Mouse (Mus musculus): ENCODE data around the gene Cebpg.
A peak's percentile ranks its signal among the peaks of the same experiment; 100 is the strongest.

Gene Cebpg

DNA sequence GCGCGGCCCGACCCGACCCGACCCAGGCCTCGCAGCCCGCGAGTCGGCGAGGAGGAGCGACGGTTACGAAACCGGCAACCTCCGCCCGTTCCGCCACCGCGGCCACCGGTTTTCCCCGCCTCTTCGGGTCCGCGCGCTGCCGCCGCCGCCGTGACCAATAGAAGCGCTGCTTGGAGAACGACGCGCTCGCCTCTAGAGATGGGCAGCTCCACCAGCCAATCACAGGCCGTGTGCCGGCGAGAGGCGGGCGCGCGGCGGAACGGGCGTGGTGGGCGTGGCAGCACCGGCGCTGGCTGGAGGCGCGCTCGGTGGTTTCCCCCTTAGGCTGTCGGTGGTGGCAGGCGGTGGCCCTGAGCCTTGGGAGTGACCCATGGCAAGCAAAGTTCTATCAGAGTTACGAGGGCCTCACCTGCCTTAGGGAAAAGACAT, at the start of gene Cebpg:
TSS of gene Cebpg (minus strand) at position 138 of the 429 bp plus-strand sequence.
- peak; percentile 97 for DNase-seq (ENCODE audit: low spot score)

DNA sequence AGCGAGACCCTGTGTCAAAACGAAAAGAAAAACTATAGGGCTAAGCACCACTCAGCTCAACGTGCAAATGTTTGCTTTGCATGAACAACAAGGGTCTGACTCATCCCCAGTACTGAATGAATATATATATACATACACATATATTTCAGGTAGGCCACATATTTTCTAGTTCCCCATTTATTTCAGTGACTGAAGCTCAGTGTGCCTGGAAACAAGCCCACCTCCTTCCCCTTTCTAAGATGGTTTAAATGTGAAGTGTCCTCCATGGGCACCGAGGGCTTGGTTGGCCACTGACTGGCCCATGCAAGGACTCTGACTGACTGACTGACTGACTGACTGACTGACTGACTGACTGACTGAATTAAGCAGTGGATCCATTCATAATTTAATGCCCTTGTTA, 43.2 kb upstream of the Cebpg start:
- no peak for DNase-seq (ENCODE audit: low spot score)

DNA sequence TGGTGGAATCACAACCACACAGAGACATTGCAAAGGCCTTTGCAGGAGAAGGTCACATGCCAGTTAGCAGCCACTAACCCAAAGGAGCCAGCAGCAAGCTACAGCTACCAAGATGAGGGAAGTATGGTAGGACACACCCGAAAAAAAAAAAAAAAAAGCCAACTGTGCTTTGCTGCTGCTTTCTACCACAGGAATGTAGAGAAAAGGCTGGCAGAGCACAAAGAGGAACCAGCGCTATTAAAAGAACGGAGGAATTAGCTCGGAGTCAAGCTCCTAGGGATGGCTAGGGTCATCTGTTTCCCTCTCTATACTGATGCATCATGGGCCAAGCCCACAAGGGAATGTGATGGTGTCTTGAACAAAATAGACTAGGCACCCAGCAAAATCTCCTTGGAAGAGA, 42.4 kb upstream of the Cebpg start:
- DNase-seq (ENCODE audit: low spot score) = no peak

DNA sequence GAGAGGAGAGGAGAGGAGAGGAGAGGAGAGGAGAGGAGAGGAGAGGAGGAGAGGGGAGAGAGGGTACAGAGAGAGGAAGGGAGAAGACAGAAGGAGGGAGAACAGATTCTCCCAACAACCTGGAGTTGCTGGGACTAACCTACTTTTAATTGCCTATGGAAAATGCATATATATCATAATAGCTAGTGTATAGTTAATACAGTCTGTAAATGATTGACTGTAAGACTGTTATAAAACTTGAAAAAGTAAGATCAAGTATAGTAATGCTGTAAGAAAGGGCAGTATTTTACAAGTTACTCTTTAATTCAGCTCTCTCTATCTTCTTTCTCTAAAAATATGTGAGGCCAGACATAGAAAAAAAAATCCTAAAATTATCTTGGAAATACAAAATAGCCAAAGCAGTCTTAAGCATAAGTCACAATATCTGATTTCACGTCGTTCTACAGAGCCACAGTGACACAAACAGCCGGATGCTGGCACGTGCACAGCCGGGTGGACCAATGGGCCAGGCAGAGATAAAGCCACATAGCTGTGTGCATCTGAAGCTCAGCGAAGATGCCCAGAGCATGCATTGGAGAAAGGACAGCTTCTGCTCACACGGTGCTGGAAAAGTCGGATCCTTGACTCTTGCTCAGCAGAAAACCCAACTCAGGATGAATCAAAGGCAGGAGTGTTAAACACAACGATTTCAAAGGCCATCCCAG, 38.8 kb upstream of the Cebpg start:
- no peak for DNase-seq (ENCODE audit: low spot score)

DNA sequence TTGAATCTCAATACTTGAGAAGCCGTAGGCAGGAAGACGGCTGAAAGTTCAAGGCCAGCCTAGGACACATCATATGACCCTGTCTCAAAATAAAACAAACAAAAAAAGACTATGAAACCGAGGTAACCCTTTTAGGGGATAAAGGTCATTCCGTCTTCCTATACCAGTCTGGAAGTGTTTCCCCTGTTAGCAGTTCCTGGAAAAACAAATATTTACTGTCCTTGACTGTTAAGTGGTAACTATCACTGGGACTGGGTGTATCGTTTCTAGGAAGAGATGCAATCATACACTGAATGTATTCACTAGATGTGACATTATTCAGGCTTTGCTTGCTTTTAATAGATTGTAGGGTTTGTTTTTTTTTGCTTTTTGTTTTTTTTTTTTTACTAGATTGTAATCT, 34.2 kb upstream of the Cebpg start:
- no peak for DNase-seq (ENCODE audit: low spot score)

DNA sequence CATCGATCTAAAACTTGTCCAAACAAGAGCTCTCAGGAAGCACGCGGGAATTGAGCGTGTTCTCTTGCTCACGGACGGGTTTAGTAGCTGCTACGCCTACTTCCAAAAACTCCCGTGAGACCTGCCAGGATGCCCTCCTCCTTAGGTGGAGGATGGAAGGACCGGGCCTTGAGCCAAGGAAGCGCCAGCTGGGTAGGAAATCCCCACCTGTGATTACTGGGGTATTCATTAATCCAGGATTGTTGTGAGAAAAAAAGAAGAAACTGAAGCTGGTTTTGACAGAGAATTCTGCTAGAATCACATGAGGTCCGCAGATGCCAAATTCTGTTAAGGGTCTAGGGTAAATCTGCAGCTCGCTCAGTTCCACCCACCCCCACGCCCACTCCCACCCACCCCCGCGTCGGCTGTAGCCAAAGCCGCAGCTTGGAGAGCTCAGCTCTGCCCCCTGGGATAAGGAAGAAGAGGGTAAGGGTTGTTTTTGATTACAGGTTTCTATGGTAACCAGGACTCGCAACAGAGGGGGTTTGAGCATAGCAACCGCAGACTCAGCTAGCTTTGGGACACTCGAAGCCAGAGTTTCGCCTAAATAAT, 30.0 kb upstream of the Cebpg start:
- DNase-seq (ENCODE audit: low spot score) = peak; percentile 66

DNA sequence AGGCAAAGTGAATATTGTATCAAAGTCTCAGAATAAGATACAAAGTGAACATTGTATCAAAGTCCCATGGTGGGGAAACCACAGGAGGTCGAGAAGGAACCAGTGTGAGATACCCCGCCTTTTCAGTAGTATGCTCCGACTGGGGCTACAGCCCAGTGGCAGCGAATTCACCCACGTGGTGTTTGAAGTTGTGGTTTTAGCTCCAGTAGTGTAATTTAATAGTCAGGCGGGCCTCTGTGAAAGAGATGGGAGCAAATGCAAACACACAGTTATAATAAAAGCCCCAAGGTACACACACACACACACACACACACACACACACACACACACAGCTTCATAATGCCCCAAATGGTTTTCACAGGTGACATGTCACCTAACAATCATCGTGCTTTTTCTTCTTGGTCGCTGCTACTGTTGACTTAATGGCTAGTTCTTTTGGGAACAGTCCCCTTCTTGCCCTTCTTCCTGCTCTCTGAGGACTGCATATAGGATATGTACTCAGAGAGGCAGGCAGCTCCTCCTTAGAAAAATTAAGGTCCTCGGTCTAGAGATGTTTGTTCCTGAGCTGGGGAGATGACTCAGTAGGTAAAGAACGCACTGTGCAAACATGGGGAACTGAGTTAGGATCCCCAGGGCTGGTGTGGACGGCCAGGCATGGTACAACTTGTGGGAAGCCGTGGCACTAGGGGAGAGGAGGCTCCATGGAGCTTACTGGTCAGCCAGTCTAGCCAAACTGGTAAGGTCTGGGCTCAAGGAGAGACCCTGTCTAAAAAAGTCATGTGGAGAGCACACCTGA, 28.4 kb upstream of the Cebpg start:
- no peak for DNase-seq (ENCODE audit: low spot score)

DNA sequence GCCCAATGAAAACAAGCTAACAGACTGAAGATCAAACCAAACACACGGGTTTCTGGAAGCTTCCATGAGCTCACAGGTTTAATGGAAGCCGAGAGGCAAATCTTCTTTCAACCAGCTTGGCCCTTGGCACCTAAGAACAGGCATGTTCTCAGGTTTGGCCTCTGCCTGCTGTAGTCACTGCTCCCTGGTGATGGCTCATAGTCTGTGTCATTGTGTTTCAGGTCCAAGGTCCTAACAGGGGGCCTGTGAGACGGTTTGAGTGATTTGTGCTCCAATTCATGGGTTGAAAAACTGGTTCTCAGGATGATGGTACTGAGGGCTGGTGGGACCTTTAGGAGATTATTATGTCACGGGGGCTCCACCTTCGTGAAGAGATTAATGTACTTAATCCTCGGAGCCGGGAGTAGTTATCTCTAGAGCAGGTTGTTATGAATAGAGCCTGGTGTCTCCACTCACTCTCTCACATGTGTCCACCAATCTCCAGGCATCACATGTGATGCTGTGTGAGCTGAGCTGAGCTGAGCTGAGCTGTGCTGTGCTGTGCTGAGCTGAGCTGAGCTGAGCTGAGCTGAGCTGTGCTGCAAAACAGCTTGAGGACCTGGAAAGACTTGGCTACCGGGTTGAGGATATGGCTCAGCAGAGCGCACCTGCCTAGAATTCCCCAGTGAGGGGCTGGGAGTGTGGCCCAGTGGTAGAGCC, 25.2 kb upstream of the Cebpg start:
- DNase-seq (ENCODE audit: low spot score) = no peak

DNA sequence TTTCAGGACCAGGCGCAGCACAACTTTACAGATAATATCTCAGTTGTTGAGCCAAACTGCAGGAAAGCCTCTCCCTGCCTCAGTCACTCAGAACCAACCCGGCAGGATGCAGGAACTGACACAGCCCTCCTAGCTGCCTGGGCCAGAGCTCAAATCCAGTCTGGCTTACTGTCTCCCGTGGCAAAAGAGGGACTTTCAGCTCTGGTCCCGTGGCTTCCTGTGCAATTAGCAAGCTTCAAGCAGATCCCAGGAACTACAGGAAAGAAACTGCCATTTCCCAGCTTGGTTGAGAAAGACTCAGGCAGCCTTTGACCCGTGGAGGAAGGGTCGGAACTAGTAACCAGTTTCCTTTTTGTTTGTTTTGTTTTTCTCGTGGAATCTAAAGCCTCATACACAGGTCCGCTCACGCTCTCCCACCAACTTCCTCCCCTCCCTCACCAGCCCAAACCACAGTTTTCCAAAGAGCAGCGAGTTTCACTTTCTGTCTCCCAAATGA, 24.5 kb upstream of the Cebpg start:
- peak; percentile 37 for DNase-seq (ENCODE audit: low spot score)

DNA sequence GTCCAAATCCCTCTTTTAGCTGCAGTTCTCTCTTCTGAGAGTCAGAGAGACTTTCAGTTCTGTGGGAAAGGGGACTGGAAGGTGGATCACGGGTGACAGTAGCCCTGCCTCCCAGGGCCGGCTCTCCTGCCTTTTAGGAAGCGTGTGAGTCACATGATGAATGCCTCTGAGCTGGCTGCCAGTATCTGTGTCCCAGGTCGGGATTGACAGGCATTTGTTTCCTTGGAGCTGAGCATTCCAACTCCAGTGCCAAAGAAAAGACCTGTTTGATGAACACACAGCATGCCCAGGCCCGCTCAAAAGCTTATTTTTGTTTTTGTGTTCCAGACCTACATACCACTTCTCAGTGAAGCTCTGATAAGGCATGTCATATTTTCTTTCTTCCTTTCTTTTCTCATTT, 20.3 kb upstream of the Cebpg start:
- DNase-seq (ENCODE audit: low spot score) = no peak

DNA sequence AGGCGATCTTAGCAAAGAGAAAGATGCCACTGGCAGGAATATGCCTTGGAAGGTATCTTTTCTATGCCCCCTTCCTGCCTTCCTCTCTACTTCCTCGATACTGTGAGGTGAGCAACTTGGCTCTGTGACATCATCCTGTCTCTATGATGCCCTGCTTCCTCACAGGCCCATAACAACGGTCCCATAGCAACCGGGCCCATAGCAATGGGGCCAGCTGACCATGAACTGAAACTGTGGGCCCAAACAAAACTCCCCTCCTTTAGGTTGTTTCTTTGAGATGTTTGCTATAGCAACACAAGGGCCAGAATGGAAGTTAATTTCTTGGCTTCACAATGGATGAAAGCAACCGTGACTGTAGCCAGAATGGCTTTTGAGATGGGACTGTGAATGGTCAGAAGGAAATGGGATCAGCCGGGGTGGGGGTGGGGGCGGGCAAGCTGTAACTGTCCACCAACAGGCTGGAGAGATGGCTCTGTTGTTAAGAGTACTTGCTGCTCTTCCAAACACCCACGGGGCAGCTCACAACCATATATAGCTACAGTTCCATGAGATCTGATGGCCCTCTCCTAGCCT, 10.4 kb upstream of the Cebpg start:
- peak; percentile 28 for DNase-seq (ENCODE audit: low spot score)

DNA sequence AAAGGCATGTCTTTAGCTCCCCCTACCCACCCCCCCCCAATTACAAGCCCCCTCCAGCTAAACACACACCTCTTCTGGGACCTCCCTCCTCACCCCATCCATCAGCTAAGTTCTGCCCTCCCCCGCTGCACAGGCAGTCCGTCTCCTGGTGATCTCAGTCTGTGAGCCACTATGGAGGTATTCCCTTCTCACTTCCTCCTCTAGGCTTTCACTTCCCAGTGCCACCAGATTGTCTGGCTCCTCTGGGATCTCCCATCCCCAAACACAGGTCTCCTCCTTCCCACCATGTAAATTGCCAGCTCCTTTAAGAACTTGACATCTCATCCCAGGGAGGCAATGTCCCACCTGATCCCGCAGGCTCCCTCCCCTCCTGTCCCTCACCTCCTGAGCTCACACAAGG, 9.6 kb upstream of the Cebpg start:
- no peak for DNase-seq (ENCODE audit: low spot score)

DNA sequence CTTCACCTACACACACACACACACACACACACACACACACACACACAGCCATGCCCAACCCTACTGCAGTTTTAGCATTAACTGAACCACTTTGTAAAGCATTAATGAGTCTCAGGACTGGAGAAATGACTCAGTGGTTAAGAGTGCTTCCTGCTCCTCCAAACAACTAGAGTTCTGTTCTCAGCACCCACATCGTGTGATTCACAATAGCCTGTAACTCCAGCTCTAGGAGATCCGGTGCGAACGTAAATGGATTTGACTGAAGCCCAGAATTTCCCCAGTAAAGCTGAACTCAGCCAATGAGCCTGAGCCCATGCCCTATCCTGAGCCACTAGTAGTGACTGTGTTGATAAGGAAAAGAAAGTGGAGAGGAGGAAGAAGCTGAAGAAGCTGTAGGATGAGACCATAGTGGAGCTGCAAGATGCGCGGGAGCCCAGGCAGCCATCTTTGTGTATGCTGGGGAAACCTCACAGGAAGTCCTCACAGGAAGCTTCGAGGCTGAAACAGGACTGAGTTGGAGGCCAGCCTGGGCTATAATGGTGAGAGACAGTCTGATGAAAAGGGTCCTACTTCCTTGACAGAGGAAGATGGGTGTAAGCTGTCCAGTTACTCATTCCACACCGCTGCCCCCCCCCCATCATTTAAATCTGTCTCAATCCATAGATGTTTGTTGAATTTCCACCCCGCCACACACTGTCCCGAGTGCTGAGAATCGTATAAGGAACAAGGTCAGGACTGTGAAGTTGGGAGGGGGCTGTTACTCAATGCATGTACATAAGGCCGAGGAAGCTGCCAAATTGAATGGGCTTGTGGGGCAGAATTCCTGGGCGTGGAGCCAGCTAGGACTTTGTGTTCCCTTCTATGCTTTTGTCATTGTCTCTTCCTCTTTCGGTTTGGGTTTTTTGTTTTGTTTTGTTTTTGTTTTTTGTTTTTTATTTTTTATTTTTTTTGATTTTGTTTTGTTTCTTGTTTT, 8.2 kb upstream of the Cebpg start:
- DNase-seq (ENCODE audit: low spot score) = no peak

DNA sequence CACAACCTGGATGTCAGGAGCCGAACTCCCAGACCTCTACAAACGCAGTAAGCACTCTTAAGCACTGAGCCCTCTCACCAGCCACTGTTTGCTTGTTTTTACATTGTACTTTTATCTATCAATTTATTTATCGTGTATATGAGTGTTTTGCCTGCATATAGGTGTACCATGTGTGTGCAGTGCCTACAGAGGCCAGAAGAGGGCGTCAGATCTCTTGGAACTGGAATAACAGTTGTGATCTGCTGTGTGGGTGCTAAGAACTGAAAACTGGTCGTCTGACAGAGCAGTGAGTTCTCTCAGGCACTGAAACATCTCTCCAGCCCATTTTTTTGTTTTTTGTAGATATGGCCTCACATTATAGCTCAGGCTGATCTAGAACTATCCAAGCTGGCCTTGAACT, 3.1 kb upstream of the Cebpg start:
- no peak for DNase-seq (ENCODE audit: low spot score)

DNA sequence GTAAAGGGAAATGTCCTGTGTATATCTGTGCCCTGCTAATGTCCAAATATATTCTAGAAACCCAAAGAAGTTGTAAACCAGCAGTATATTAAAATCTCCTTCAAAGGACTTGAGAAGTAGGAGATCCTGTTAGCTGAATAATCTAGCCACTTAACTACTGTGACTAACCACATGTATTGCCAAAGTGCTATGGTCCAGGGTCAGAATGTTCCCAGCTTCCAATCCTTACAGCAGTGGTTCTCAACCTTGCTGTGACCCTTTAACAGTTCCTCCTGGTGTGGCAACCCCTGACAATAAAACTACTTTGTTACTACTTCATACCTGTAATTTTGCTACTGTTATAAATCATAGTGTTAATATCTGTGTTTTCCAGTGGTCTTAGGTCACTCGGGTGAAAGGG, 2.0 kb upstream of the Cebpg start:
- no peak for DNase-seq (ENCODE audit: low spot score)

DNA sequence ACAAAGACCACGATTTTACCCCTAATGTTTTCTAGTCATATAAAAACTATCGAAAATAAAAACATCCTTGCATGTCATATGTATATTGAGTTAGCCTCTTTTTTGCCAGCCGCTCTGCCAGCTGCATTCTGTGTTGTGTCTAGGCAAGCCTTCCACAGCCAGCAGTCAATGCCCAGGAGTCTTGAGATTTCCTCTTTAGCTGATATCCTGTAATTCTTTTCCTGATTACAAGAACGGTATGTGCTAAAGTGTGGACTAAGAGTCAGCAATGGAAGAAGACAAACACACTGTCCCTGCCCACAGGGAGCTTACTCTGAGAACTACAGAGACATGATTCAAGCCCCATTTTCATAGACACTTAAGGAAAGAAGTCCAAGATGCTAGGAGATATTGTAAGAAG, 1.2 kb upstream of the Cebpg start:
- DNase-seq (ENCODE audit: low spot score) = no peak

DNA sequence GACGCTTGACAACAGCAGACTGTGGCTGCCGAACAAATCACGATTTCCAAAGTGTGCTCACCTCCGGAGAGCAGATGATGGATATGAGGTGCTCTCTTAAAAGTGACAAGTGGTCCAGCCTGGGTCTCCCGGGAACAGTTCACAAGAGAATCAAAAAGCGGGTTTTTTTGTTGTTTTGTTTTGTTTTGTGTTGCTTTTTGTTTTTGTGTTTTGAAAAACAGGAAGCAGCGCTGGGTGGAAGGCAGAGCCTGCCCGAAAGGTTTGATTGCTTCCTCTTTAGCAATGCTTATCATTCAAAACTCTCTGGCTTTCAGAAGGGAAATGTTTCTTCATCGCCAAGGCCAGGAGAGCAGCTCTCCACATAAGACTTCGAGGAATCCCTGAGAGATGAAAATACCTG, 626 bp upstream of the Cebpg start:
- DNase-seq (ENCODE audit: low spot score) = no peak

DNA sequence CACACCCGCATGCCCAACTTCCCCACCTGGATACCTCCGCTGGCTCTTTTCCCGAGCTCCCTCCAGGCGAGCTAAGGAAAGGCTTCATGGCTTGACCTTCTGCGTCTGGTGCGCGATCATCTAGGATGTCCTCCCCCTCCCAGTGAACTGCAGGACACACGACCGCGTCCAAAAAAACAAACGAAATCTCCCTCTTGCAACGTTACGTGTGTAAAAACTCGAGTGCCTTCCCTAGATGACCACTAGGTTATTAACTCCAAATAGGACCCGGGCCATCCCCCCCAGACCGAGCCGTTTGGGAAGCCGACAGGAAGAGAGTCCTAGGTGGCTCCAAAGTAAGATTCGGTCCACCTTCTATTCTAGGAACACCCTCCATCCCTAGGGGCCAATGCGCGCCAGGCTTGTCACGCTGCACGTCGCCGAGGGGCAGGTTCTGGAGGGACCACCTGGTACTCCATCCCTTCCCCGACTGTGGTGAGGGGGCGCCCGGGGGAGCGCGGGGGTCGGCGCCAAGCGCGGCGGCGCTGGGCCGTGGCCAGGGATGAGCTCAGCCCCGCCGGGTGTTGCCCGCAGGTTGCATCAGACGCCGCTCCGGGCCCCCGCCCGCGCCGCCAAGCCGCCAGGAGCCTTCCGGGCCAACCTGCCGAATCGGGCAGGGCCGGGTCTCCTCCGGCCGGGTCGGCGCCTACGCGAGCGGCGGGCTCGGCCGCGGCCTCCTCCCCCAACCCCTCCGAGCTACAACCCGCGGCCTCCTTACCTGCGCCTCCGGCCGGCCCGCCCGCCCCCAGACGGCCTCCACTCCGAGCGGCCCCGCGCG, 546 bp downstream of the Cebpg start:
- peak; percentile 57 for DNase-seq (ENCODE audit: low spot score)

DNA sequence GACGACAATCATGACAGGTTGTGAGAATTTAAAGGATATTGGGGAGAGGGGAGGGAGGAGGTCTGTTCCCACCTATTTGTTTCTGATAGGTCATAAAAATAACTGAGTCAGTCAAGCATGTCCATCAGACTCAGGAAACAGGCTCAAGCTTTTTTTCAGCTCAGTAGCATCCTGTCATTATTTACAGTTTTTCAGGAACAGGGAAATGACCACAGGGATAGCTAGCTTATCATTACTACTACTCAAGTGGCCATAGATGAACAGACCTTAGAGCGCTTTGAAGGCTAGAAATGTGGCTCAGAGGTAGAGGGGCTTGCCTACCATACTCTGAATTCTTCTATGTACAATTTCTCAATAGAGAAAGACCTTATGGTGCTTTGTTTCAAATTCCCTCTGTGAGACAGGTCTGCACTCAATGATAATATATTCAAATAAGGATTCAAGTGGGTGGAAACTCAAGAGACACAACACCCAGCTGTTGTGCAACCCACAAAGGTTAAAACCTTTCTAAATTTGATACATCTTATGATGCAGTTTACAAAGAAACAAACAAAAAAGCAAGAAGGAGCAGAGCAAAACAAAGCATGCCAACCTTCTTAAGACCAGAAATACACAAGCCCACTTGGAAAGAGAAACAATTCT, 1.3 kb downstream of the Cebpg start:
- no peak for DNase-seq (ENCODE audit: low spot score)

DNA sequence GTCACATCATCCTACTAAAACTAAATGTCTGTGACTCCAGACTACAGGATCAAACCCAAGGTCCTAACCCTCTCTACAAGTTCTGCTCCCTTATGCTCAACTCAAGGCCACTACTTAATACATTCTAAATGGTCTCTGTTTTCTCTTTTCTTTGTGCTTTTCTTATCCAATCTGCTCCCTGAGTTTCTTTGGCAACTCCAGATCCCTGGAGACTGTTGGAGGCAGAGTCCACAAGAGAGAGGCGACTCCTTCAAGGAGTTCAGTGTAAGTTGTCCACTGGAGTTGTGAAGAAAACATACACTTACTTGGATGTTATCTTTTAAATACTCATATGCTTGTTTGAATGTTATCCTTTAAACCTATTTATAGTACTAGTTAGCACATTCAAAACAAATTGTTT, 2.1 kb downstream of the Cebpg start:
- DNase-seq (ENCODE audit: low spot score) = no peak

Measured in embryo, embryonic 10 days (tissue).